Mouse (Mus musculus): ENCODE measurements around the gene Smpdl3b. TPM values are rescaled to one million over a fixed set of nuclear protein-coding genes. Genes with fewer than 3 reads are reported as not detected.

Smpdl3b gene
- polyA plus RNA-seq, 1 experiment from 2014 or later, result 2.9 TPM

DNA sequence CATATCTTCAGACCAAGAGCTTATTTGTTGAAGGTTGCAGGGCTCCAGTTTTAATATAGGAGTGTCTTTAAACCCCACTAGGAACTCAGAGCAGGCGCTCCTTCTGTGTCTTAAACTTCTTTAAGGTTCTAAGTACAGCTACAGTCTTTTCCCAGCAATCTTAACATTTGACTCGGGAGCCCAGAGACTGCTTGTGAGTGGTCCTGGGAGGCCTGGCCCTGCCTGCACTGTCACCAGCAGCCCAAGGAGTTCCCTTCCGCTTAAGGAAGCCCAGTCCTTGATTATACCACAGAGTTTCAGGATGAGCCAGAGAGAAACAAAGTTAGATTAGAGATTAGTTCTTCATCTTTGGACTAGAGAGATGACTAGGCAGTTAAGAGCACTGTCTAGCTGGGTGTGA is 63.7 kb downstream of the Smpdl3b start:
- peaks cover 80% of the 10 kb centered on the region for H3K36me3 ChIP-seq
- no peak for DNase-seq (ENCODE audit: low spot score)
- H3K27me3 ChIP-seq (ENCODE audit: low read depth, poor library complexity, severe bottlenecking), result no peaks in the 10 kb centered on the region
- no peak overlapping the region for H3K4me3 ChIP-seq
- no peaks in the 10 kb centered on the region for H3K9me3 ChIP-seq (replicated peaks)
- H3K4me1 ChIP-seq, result no peaks in the 10 kb centered on the region
- WGBS, result 90% methylated on average over 3 of the region's 3 CpGs
- no peak overlapping the region for H3K27ac ChIP-seq (replicated peaks)

DNA sequence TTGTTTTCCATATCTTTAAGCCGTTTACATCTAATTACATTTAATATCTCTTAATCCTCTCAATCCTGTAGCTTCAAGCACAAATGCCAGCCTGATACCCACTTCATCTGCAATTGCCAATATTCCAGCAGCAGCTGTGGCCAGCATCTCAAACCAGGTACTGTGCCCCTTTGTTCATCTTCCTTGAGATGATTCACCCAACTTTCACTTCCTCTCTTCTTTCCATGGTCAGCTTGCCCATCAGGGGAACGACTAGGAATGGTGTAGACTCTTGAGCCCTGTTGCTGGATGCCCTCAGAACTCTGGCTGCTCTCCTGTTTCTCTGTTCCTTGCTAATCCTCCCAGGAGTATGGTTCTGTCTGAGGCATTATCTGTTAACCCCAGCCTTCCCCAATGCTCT is 67.4 kb downstream of the Smpdl3b start:
- DNase-seq (ENCODE audit: low spot score), result no peak
- no peak overlapping the region for H3K27ac ChIP-seq (replicated peaks)
- no peaks in the 10 kb centered on the region for H3K4me1 ChIP-seq
- H3K36me3 ChIP-seq, result peaks cover 75% of the 10 kb centered on the region
- no peaks in the 10 kb centered on the region for H3K9me3 ChIP-seq (replicated peaks)
- H3K27me3 ChIP-seq (ENCODE audit: low read depth, poor library complexity, severe bottlenecking), result no peaks in the 10 kb centered on the region
- no peak overlapping the region for H3K4me3 ChIP-seq
- WGBS, result 91% methylated on average over 2 of the region's 2 CpGs

Other genes with a start within 250 kb of the Smpdl3b start
- 13.0 and 14.7 TPM in 2 replicates for gene Sesn2, start 246.8 kb downstream of the Smpdl3b start, polyA plus RNA-seq (2016; fragmentation: Nextera tagmentation; extraction: Ambion mirVana)
- gene Atpif1, start 223.6 kb downstream of the Smpdl3b start, polyA plus RNA-seq (2016; fragmentation: Nextera tagmentation; extraction: Ambion mirVana), result 965 and 979 TPM in 2 replicates
- 203 and 216 TPM in 2 replicates for gene Dnajc8, start 221.7 kb downstream of the Smpdl3b start, polyA plus RNA-seq (2016; fragmentation: Nextera tagmentation; extraction: Ambion mirVana)
- 0.41 and 0.56 TPM in 2 replicates for gene Ptafr, start 193.2 kb downstream of the Smpdl3b start, polyA plus RNA-seq (2016; fragmentation: Nextera tagmentation; extraction: Ambion mirVana)
- gene Eya3, start 118.3 kb downstream of the Smpdl3b start, polyA plus RNA-seq (2016; fragmentation: Nextera tagmentation; extraction: Ambion mirVana), result 30.0 and 30.1 TPM in 2 replicates
- gene Xkr8, start 24.7 kb downstream of the Smpdl3b start, polyA plus RNA-seq (2016; fragmentation: Nextera tagmentation; extraction: Ambion mirVana), result 4.3 and 4.8 TPM in 2 replicates
- 174 and 200 TPM in 2 replicates for gene Rpa2, start 11.1 kb upstream of the Smpdl3b start, polyA plus RNA-seq (2016; fragmentation: Nextera tagmentation; extraction: Ambion mirVana)
- 0.86 and 1.2 TPM in 2 replicates for gene Themis2, start 39.1 kb upstream of the Smpdl3b start, polyA plus RNA-seq (2016; fragmentation: Nextera tagmentation; extraction: Ambion mirVana)
- 78.1 and 79.8 TPM in 2 replicates for gene Ppp1r8, start 85.9 kb upstream of the Smpdl3b start, polyA plus RNA-seq (2016; fragmentation: Nextera tagmentation; extraction: Ambion mirVana)
- 61.5 and 72.5 TPM in 2 replicates for gene Stx12, start 127.3 kb upstream of the Smpdl3b start, polyA plus RNA-seq (2016; fragmentation: Nextera tagmentation; extraction: Ambion mirVana)
- 34.7 and 35.5 TPM in 2 replicates for gene Fam76a, start 165.3 kb upstream of the Smpdl3b start, polyA plus RNA-seq (2016; fragmentation: Nextera tagmentation; extraction: Ambion mirVana)
- gene Fgr, start 216.8 kb upstream of the Smpdl3b start, polyA plus RNA-seq (2016; fragmentation: Nextera tagmentation; extraction: Ambion mirVana), result 0.05 and 0.10 TPM in 2 replicates

Measured in midbrain, embryonic 10.5 days (tissue).